Mouse (Mus musculus) heart, embryonic 16.5 days (tissue): ENCODE data around the gene Rbfox2. TPM values are rescaled to one million over a fixed set of nuclear protein-coding genes. Genes with fewer than 3 reads are reported as not detected.
A peak's percentile ranks its signal among the peaks of the same experiment; 100 is the strongest.
"Not testable (repeated sequence)": the region's sequence is repeated elsewhere in the genome, so short reads cannot be mapped to it uniquely, and the experiment has no call there.

Experiments used
- ATAC-seq: fragments of 200-750 bp; cut with Nextera tagmentation; replicated peaks from 2 replicates; pipeline ENCODE4 v1.8.0; 2017; ENCODE audit warnings: moderate number of reproducible peaks; ENCODE audit not compliant: insufficient read depth, low FRiP score; ENCODE audit errors: extremely low read depth
- H3K27ac ChIP-seq: fragments of 300-500 bp; sonication (generic); 2 replicates; pipeline ENCODE4 v1.5.1; 2014; ENCODE audit warnings: mild to moderate bottlenecking, low read length, control low read depth, moderate library complexity
- H3K27me3 ChIP-seq: fragments of 300-500 bp; sonication (generic); 2 replicates; pipeline ENCODE4 v1.6.1; 2014; ENCODE audit warnings: low read length, mixed read lengths; ENCODE audit not compliant: control insufficient read depth, insufficient read depth
- H3K36me3 ChIP-seq: fragments of 300-500 bp; sonication (generic); 2 replicates; pipeline ENCODE4 v1.6.1; 2014; ENCODE audit not compliant: control insufficient read depth, insufficient read depth
- H3K4me1 ChIP-seq: fragments of 300-500 bp; sonication (generic); 2 replicates; pipeline ENCODE4 v1.6.1; 2014; ENCODE audit warnings: low read length, mixed read lengths; ENCODE audit not compliant: control insufficient read depth, insufficient read depth
- H3K4me2 ChIP-seq: fragments of 300-500 bp; sonication (generic); 2 replicates; pipeline ENCODE4 v1.6.1; 2014; ENCODE audit warnings: low read depth, mild to moderate bottlenecking, control low read depth, low read length
- H3K4me3 ChIP-seq: fragments of 300-500 bp; sonication (generic); 2 replicates; pipeline ENCODE4 v1.5.1; 2014; ENCODE audit warnings: mild to moderate bottlenecking, control low read depth, low read length
- H3K9ac ChIP-seq: fragments of 300-500 bp; sonication (generic); 2 replicates; pipeline ENCODE4 v1.6.1; 2014; ENCODE audit warnings: low read length, control low read depth
- H3K9me3 ChIP-seq: fragments of 300-500 bp; sonication (generic); replicated peaks from 2 replicates; pipeline ENCODE4 v1.6.1; 2016; ENCODE audit warnings: low read length; ENCODE audit not compliant: control insufficient read depth
- WGBS: fragments of 180-500 bp; shearing (Covaris S2); extraction: QIAGEN DNeasy Blood & Tissue Kit; methylation state at CpG from one replicate; pipeline ENCODE4 v1.1.7; 2014; 5-methylcytosine and 5-hydroxymethylcytosine counted together
- polyA plus RNA-seq: library from polyadenylated mRNA; unstranded; fragments of >200 nt; fragmentation: Nextera tagmentation; extraction: Ambion mirVana; gene quantifications from 2 replicates; pipeline ENCODE4 v1.2.1, GENCODE M21; 2015

Rbfox2 gene
- polyA plus RNA-seq, 1 experiment from 2014 or later: 61.8 TPM

DNA sequence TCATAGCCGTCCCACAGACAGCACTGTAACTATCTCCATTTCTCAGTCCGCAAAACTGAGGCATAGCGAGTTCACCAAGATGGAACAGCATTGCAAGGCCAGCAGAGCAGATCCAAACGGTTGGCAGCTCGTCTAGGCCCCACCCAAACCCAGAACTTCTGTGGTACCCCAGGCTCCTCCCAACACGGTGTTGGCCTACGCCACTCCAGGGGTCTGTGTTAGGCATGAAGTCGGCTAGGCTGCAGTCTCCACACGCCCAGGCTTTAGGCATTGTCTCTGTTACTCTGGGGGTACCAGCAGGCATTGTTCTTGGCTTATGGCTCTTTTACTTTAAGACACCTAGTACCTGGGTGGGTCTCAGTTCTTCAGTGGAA lies 30.2 kb upstream of the Rbfox2 start:
- peaks cover 8% of the 10 kb centered on the region for H3K4me1 ChIP-seq
- no peaks in the 10 kb centered on the region for H3K36me3 ChIP-seq
- ATAC-seq: no peak
- WGBS: 40% methylated on average over 9 of the region's 9 CpGs
- H3K27ac ChIP-seq: peak overlapping the region; percentile 61
- H3K9me3 ChIP-seq: no peaks in the 10 kb centered on the region
- H3K27me3 ChIP-seq: no peaks in the 10 kb centered on the region
- peak overlapping the region; percentile 35 for H3K9ac ChIP-seq
- no peak overlapping the region; the same call in 1 of the 2 replicates for H3K4me3 ChIP-seq
- H3K4me2 ChIP-seq: peak overlapping the region; percentile 53

DNA sequence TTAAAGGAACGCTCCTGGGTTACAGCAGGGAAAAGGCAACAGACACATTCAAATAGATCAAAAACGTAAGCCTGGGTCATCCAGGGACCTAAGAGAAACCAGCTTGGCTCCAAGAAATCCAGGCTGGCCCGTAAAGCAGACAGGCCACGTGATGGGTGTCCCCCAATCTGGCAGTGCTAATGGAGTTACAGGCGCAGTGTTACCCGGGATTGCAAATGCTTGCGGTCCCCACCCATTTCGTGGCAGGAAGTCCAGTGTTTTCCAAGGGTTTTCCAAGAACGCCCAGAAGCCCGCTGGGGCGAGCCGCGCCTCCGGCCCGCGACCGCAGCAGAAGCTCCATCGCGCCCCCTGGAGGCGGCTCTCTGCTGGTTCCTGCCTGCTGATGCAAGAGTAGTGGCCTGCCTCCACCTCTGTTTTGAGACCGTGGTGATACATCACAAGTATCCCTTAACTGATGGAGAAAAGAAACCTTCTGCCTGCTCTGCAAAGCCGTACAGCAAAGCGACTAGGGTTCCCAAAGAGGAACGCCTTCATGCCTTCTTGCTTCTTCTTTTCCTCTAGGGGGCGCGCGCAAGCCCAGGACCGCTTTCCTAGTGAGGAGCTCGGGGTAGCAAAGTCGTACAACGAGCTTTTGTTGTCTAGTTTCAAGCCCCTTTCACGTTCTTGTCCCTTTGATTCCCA lies 29.6 kb upstream of the Rbfox2 start:
- 2% methylated on average over 32 of the region's 32 CpGs for WGBS
- peak overlapping the region; percentile 73 for H3K27ac ChIP-seq
- ATAC-seq: peak; percentile 80
- H3K4me2 ChIP-seq: peak overlapping the region; percentile 53
- peak overlapping the region; percentile 52 for H3K4me3 ChIP-seq
- no peaks in the 10 kb centered on the region for H3K36me3 ChIP-seq
- no peaks in the 10 kb centered on the region for H3K27me3 ChIP-seq
- peak overlapping the region; percentile 35 for H3K9ac ChIP-seq
- no peaks in the 10 kb centered on the region for H3K9me3 ChIP-seq
- H3K4me1 ChIP-seq: peaks cover 8% of the 10 kb centered on the region

DNA sequence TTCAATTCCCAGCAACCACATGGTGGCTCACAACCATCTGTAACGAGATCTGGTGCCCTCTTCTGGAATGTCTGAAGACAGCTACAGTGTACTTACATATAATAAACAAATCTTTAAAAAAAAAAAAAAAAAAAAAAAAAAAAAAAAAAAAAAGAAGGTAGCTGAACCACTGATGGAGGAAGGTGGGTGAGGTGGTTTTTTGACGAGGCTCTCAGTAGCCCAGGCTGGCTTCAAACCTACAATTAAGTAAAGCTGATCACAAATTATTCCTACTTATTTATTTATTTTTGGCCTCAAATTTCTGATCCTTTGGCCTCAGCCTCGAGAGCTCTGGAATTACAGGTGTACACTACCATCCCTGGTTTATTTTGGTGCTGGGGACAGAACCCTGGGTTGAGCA lies 28.4 kb upstream of the Rbfox2 start:
- H3K9me3 ChIP-seq, H3K36me3 ChIP-seq, H3K9ac ChIP-seq, ATAC-seq, H3K4me3 ChIP-seq, H3K4me1 ChIP-seq, H3K27ac ChIP-seq, H3K4me2 ChIP-seq, H3K27me3 ChIP-seq: not testable (repeated sequence)
- 86% methylated on average over 3 of the region's 3 CpGs for WGBS

DNA sequence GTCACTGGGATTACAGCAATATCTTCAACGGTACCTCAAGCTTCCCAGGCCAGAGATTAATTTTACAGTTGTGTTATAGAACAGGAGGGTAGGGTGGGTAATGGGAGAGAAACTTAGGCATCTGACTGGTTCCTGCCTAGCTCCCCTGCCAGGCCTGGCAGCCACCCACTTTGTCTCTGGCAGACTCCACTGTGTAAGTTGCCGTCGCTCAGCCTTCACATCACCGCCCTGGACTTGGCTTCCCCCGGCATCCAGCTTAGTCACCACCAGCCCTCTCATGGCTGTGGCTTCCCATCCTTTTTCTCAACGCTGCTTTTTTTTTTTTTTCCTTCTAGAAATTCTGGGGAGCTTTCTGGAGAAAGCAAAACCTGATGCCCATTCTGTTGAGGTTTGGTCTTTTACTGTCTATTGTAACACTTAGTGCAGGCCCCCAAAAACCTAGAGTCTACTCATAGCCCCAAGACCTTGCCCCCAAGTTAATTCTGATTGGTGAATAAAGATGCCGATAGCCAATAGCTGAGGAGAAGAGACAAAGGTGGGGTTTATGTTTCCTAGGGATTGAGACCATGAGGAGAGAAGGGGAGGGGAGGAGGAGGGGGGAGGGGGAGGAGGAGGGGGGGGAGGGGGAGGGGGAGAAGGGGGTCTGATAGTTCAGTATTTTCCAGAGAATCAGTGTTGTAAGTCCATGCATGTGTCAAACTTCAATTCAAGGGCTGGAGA lies 25.6 kb upstream of the Rbfox2 start:
- Histone ChIP-seq H3K4me1 (peaks cover 8% of the 10 kb centered on the region), H3K9me3 (no peaks in the 10 kb centered on the region), H3K4me3 (no peak overlapping the region), H3K4me2 (no peak overlapping the region), H3K9ac (no peak overlapping the region), H3K27ac (no peak overlapping the region), H3K27me3 (no peaks in the 10 kb centered on the region), H3K36me3 (no peaks in the 10 kb centered on the region)
- WGBS: 66% methylated on average over 7 of the region's 7 CpGs
- ATAC-seq: no peak

DNA sequence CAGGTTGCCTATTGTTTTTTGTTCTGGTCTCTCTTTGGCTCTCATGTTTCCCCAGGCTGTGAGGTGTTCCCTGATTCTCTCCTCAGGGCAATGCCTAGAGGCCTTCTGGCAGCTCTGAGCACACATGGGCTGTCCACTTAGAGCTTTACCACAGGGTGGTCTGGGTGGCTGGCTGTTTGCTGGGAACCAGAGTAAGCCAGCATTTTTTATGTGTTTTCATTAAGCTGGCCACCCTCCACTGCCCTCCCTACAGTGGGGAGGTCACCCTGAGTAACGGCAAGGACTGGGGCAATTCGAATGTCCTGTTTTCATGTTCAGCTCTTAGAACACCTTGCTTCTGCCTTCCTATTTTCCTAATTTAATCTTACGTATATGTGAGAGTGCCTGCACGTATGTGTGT lies 24.6 kb upstream of the Rbfox2 start:
- ATAC-seq: no peak
- 82% methylated on average over 4 of the region's 4 CpGs for WGBS
- H3K4me2 ChIP-seq: no peak overlapping the region
- H3K27me3 ChIP-seq: no peaks in the 10 kb centered on the region
- no peak overlapping the region for H3K27ac ChIP-seq
- no peaks in the 10 kb centered on the region for H3K9me3 ChIP-seq
- no peak overlapping the region for H3K4me3 ChIP-seq
- H3K4me1 ChIP-seq: peaks cover 7% of the 10 kb centered on the region
- H3K36me3 ChIP-seq: no peaks in the 10 kb centered on the region
- H3K9ac ChIP-seq: no peak overlapping the region

DNA sequence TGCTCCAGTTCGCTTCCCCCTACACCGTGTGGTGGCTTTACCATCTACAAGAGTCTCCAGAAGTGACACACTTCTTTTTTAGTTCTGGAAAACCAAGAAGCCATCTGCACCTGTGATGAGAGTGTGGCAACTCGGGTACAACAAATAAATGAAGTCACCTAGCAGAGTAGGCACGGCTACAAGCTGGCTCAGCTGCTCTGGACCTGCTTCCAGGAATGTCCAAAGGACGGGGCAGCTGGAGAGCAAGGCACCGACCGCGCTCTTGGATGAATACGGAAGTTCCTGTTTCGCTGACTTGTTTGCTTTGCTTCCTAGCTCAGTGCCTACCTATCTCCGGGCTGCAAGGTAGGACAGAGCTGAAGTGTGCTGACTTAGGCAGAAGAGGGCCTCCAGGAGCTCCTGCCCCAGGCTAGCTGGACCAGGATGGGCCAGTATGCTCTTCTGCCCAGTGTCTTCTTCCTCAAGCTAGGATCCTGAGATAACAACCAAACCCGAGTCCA lies 22.9 kb upstream of the Rbfox2 start:
- no peak for ATAC-seq
- no peak overlapping the region for H3K27ac ChIP-seq
- H3K9me3 ChIP-seq: no peaks in the 10 kb centered on the region
- no peak overlapping the region for H3K9ac ChIP-seq
- H3K36me3 ChIP-seq: no peaks in the 10 kb centered on the region
- H3K27me3 ChIP-seq: no peaks in the 10 kb centered on the region
- no peak overlapping the region for H3K4me3 ChIP-seq
- 69% methylated on average over 12 of the region's 12 CpGs for WGBS
- peaks cover 8% of the 10 kb centered on the region for H3K4me1 ChIP-seq
- H3K4me2 ChIP-seq: no peak overlapping the region

DNA sequence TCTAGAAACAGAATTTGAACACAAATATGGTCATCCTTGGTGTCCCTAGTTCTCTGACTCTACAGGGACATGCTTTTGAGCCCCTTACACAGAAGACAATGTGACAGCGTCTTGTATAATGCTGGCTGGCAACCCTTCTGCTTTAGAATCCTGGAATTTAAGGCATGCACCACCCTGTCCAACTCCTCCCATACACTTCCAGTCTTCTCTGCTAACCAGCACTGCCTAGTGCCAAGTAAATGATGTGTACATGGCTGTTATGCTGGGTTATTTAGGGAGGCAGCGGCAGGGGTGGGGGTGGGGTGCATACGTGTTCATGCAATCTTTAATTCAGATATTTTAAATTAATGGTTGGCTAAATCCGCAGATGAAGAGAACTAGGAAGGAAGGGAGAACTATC lies 19.6 kb upstream of the Rbfox2 start:
- 39% methylated on average over 4 of the region's 4 CpGs for WGBS
- ATAC-seq: peak; percentile 76
- Histone ChIP-seq H3K36me3 (no peaks in the 10 kb centered on the region), H3K9ac (no peak overlapping the region), H3K27me3 (no peaks in the 10 kb centered on the region), H3K4me1 (peaks cover 8% of the 10 kb centered on the region), H3K4me2 (0 out of 2 replicates have a peak overlapping the region, but pooled peaks have one; percentile 5), H3K4me3 (no peak overlapping the region), H3K27ac (peak overlapping the region; percentile 57), H3K9me3 (no peaks in the 10 kb centered on the region)

DNA sequence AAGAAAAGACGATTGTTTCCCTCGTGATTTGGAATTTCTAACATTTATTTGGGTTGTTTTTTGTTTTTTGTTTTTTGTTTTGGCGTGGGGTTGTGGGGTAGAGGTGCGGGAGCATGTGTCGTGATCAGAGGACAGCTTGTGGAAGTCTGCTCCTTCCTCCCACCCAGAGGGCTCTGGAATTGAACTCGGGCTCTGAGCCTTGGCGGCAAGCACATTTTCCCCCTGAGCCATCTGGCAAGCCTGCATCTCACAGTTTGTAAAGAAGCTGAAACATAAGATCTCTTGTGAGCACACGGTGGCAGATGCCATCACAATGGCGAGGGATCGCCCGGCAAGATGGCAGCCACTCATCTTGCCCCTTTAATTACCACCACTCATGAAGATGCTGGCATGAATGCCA lies 17.6 kb upstream of the Rbfox2 start:
- H3K36me3 ChIP-seq: no peaks in the 10 kb centered on the region
- no peak overlapping the region for H3K4me2 ChIP-seq
- no peak overlapping the region for H3K9ac ChIP-seq
- peaks cover 8% of the 10 kb centered on the region for H3K4me1 ChIP-seq
- H3K4me3 ChIP-seq: no peak overlapping the region
- no peaks in the 10 kb centered on the region for H3K9me3 ChIP-seq
- no peak overlapping the region for H3K27ac ChIP-seq
- no peaks in the 10 kb centered on the region for H3K27me3 ChIP-seq
- ATAC-seq: no peak
- WGBS: 86% methylated on average over 11 of the region's 11 CpGs

DNA sequence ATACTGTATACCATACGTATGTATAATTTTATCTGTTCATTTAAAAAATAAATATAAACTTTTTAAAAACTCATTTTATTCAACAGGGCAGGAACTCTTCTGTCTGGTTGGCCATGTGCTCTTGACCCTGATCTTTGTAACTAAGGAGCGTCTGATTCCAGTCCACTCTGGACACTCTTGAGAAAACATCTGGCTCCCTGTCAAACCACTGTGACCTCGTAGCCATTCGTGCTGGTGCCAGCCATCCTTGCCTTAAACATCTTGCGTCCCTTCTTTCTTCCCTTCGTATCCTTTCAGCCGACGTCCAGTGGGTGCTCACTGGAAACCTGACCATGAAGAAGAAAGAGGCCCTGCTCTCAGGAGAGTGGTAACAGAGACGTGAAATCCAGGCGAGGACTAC lies 16.4 kb upstream of the Rbfox2 start:
- Histone ChIP-seq H3K36me3 (no peaks in the 10 kb centered on the region), H3K27ac (no peak overlapping the region), H3K9ac (no peak overlapping the region), H3K4me2 (no peak overlapping the region), H3K4me1 (peaks cover 8% of the 10 kb centered on the region), H3K4me3 (no peak overlapping the region), H3K9me3 (no peaks in the 10 kb centered on the region), H3K27me3 (no peaks in the 10 kb centered on the region)
- 74% methylated on average over 10 of the region's 10 CpGs for WGBS
- no peak for ATAC-seq
